Mouse (Mus musculus) CD8-positive naive resting alpha-beta T cell, adult 2 months (primary cell): ENCODE measurements at regions not wholly inside any gene's neighbourhood (a gene's known extent, or its start where the extent isn't known, plus 50 kb on each side); places are given as distances from the start of the nearest gene placed in this dataset.

Source experiments
- DNase-seq, 2 experiments: peaks; one replicate each; pipeline ENCODE4 v3.0.0; 2022; ENCODE audit warnings: low read depth in 2 of 2, low spot score in 2 of 2

DNA sequence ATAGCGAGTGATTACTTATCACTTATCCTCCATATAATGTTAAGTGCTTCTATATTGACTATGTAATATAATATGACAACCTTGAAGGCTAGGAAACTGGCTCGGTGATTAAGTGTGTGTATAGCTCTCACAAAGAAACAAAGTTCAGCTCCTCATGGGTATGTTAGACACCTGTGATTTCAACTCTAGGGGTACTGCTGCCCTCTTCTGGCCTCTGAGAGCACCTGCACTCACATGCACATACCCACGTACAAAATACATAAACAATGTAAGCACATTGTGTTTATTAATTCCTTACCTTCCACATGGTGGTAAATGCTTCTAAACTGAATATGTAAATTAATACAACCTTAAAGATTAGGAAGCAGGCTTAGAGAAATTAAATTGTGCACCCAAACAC, 298.6 kb upstream of the Auts2 start:
- no peak for DNase-seq

DNA sequence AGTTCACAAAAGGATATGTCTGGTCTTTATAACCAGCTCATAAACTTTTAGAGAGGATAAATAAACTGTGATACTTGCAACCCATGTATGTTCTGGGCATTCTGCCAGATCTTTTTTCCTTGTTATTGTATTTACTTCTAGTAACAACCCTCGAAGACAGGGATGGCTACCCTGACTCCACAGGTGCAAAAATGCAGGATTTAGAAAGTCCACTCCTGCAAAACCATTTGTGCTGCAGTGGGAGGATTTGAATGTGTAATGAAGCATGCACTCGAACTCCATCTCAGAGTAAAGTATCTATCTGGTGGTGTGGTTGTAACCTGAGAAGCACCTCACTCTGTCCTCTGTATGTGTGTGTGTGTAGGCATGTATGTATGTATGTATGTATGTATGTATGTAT, 294.3 kb upstream of the Auts2 start:
- DNase-seq: no peak

DNA sequence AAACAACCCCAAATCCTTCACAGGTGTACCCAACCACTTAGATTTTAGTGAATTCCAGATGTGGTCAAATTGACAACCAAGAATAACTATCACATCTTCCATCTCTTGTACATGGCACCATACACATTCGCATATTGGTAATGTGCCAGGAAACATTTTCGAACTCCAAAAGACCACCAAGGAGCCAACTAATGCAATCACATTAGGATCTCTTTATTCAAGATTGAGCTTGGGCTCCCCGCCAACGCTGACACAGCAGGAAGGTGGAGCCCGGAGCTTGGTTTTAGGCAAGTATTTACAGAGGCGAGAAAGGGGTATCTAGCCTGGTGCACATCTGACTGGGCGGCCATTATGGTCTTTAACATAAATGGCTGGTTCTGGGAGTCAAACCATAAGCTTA, 285.8 kb upstream of the Auts2 start:
- DNase-seq: no peak

DNA sequence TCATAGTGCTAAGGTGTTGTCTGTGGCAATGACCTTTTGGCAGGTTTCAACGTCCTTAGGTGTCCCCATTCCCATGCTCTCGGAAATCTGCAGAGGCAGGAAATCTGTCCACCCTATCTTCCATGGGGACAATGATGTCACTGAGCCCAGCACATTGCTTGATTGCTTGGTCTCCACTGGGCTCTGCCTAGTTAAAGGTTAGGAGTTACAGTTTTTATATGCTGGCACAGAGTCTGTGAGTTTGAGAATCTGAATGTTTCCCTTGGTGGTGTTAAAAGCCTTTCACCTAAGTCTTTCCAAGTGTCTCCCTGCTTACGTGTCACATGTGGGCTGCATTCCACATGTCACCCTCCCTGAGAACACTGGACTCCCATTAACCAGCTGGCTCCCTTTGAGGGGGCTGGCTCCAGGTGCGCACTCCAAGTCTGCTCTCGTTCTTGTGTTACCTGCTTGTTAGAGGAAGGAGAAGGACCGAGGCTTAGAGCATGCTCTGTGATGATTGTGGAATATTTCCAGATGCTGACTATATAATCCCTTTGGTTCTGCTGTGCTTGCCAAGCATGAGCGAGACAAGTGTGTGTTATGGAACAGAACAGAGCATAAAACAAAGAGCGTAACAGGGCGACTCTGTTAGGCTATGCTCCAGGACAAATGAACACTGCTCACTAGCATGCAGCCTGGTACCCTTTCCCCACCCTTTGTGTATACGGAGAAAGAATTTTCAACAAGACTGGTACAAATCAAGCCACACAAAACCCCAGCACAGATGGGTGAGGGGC, 284.6 kb upstream of the Auts2 start:
- no peak for DNase-seq

DNA sequence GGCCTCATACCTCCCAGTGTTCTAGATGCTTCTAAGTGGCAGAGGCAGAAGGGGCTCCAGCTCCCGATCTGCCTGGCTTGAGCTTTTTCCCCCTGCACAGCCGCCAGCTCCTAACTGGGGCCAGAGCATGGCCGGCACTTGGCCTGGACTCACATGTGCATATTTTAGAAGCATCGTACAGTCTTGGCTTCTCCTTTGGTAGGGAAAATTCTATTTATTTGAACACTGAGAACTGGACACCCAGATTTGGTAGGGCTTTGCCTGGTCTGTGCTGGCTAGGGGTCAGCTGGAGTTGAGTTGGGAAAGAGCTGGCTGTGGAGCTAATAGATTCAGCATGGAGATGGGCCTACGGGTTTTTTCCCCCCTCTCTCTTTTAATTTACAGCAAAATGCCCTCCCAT, 282.9 kb upstream of the Auts2 start:
- DNase-seq: no peak

DNA sequence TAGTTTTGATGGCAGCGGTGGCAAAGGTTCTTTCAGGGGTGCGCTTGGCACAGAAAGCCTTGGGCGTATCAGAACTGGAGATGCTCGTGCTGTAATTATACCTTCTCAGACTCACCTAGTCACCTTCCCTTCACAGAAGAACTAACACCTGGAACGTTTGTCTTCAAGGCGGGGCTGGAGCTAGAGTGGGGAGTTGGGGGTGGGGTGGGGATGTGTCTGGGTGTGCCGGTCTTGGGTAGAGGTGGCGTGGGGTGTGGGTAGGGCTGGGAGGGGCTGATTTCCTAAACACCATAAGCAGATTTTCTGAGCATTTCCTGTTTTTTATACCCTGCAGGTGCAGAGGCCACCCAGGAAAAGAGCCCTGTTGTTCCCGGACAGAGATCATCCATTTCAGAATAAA, 274.5 kb upstream of the Auts2 start:
- DNase-seq: no peak

DNA sequence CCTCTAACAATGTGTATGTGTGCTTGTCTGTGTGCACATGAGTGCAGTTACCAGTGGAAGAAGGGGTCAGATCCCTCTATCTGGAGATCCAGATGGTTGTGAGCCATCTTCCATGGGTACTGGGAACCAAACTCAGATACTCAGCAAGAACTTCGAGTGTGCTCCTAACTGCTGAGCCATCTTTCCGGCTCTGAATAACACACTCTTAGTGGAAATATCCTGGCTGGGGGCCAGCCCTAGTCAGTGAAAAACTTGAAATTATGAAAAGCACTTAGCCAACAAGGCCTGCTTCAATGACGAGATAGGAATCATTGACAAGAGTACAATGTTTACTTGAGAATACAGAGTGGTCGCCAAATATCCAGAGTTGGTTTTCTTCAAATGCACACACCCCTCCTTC, 266.0 kb upstream of the Auts2 start:
- DNase-seq: no peak

DNA sequence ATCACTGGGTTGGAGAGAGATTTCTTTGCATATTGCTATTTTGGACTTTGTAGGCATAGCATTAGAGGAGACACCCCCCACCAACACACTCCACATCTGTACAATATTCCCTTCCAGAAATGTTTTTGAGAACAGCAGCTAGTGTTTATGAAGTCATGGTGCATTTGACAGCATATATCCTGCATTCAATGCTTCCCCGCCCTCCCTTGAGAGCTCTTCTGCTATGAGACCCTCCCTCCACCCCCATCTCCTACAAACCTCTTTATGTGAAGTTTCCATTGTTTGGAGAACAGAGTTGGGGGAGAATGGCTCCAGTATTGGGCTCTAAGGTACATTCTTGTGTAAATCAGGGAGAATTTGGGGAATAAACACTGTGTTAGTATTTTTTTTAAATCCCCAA, 252.9 kb upstream of the Auts2 start:
- no peak for DNase-seq

DNA sequence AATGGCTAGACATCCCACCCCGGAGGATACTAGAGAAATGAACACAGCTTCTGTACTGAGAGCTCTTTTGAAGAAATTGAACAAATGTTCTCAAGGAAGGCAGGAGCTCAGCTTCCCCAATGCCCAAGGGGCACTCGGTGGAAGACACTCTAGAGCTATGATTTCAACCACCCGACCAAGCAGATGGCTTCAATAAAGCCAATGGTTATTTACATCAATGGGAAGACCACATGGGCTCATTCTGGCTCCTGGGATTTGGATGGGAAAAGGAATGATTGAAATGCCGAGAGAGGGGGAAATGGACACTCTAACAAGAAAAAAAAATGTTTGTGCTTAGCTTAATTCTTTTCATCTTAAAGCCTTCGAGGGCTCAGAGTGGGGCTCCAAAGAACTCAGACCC, 249.3 kb upstream of the Auts2 start:
- no peak for DNase-seq

DNA sequence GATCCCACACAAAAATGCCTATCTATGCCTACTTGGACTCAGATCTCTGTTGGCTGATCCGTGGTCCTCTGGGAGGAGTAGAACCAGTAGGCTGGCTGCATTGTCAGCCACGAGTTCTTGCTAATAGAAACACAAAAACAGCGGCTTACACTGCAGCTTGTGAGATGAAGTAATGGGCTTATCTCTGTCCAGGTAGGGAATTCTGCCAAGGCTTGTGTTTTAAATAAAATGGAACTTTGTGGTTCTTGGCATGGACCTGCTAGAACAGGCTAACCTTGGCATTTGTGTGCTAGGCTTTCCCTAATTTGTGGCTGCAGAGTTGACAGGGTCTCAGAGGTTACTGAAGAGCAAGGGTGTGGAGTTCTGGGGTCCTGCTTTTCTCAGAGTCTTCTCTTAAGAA, 242.1 kb upstream of the Auts2 start:
- no peak for DNase-seq

DNA sequence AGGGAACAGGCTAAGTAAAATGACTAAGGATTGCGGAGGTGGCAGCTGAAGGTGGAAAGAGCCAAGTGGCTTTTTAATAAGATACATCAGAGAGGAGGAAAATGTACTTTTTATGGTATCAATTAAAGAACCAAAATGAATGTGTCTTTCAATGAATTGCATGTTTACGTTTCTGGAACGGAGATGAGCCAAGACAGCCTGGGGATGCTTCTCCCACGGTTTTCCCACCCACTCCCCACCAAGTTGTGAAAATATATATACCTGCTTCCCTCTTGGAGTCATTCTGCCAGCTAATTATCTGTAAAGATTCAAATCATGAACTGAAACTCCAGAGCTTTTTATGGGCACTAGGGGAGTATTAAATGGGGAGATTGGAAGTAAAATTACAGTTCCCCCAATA, 241.6 kb upstream of the Auts2 start:
- no peak for DNase-seq

DNA sequence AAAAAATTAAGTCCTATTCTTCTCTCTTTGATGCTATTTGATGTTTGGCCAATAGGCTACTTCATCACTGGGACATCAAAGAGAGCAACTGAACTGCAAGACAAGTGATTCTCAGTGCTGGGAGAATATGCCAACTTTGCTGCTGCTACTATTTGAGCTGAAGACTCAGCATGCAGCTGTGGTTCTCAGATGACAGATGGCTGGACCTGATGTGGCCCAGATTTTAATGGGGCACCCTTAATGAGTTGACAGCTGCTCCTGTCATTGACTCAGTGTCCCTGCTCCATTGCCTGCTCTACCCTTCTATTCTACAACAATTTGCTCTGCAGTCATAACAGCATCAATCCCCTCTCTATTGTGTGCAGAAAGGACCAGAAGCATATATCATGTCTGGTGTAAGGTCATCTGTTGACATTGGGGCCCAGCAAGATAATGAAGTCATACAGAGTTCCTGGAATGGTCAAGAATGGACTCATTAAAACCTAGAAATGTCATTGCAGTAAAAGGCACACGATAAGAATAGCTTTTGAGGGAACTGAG, 231.1 kb upstream of the Auts2 start:
- DNase-seq: no peak

DNA sequence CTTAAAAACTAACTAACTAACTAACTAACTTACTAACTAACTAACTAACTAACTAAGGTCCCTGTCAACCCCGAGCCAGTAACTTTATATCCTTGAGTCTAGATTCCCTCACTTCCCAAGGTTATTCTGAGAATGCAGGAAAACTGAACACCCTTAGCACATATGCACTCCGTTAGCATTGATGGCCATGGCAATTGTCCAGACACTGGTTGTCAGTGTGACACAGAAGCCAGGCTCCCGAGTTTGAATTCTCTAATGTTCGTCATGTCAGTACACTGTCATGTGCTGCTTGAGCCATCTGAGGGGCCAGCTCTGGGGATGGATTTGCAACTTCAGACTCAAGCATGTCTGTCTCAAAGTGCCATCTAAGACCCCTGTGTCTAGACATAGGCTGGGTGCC, 217.3 kb upstream of the Auts2 start:
- no peak for DNase-seq

DNA sequence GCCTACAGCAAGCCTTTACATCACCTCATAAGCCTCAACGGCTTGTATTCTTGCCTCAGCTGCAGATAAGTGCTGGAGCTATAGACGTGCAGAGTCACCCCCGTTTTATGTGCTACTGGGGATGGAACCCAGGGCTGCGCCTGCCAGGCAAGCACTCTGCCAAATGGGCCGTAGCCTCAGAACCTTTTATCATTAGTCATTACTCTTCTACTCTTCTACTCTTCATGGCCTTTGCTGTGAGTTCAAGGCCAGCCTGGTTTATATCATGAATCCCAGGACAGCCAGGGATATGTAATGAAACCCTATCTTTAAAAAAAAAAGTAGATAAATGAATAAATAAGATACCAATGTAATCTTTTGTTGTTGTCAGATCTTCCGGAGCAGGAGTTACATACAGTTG, 216.6 kb upstream of the Auts2 start:
- no peak for DNase-seq

DNA sequence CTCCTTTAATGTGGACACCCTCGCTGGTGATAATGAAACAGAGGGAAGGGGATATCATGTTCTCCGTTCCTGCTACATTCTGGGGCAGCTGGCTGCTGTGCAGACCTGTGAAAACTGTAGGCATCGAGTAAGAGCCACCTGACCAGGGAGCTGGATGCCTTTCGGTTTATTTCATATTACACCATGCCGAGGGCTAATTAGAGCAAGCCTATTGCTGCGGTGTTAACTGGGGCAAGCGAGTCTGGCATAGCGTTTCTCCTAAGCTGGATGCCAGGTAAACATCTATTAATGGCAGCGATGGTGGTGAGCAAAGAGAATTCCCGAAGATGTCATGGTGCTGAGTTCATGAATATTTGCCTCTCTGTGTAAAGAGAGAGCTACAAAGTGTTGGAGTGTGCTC, 215.8 kb upstream of the Auts2 start:
- DNase-seq: no peak

DNA sequence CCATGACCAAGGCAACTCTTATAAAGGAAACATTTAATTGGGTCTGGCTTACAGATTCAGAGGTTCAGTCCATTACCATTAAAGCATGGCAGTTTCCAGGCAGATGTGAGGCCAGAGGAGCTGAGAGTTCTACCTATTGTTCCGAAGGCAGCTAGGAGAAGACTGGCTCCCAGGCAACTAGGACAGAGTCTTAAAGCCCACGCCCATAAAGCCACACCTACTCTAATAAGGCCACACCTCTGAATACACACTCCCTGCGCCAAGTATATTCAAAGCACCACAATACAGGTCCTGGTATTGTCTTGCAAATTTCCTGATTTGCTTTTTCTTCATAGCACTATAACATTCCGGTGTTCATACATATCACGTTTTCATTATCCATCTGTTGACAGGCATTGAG, 194.8 kb upstream of the Auts2 start:
- DNase-seq: no peak

DNA sequence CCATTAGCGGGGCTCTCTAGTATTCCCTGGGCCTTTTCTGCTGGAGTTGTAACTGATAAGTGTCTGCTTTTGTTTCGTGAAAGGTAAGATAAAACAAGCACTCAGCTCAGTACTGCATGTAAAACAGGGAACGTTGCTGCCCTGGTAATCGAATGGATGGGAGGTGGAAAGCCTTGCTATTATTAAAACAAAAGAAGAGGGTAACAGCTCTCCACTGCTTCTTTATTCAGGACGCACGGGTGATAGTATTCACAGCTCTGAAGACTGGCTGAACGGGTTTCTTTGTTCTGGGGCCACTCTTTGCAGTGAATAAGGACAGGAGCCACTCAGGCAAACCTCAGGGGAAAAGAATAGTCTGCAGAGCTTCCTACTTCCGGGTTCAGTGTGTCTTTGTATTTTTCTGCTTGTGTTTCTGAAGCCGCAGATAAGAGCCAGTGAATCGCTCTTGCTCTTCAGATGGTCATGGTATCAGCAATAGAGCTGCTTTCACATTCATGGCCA, 185.6 kb upstream of the Auts2 start:
- DNase-seq: no peak

DNA sequence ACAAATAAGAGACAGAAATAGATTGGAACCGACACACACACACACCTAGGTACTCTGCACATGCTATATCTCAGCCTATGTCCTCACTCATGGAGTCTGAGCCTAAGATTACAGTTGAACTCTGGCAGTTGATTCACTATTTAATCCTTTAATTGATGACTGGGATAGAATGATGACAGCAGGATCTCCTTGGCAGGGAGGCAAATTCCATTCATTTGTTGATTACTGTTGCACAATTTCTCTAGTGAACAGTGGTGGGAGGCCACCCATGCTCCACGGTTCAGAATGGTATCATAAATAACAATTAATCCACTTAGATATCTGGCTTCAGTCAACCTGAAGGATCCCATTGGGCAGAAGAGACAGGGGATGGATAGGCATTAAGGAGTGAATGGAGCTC, 181.3 kb upstream of the Auts2 start:
- DNase-seq: no peak

DNA sequence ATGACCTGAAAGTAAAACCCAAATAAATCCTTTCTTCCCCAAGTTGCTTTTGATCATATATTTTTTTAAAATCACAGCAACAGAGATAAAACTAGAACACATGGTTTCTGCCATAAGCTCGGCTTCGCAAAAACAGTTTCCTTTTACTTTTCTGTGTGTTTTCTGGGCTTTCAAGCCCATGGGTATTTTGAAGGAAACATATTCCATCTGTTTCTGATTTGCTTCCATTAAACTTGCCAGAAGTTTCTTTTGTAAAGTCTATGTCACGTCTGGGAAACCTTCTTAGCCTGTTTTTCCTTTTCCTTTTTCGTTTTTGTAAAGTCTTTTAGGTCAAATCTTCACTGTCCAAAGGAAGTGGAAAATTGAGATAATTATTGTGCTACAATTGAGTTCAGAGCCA, 167.2 kb upstream of the Auts2 start:
- DNase-seq: no peak

DNA sequence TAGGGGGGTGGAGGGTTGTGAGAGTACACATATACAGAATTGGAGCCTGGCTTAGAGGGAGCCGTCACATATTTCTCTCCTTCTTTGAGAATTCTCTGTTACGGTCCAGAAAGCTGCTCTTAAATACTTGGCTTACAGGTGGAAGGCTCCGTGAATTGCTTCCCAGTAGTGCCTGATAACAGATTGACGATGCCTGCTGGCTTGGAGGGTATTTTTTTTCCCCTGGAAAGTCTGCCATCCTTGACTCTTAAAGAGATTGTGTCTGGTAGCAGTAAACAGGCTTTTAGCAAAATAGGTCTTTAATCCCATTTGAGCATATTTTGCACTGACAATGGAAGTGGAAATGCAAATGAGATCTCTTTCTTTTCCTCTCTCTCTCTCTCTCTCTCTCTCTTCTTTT, 164.4 kb upstream of the Auts2 start:
- DNase-seq: no peak

DNA sequence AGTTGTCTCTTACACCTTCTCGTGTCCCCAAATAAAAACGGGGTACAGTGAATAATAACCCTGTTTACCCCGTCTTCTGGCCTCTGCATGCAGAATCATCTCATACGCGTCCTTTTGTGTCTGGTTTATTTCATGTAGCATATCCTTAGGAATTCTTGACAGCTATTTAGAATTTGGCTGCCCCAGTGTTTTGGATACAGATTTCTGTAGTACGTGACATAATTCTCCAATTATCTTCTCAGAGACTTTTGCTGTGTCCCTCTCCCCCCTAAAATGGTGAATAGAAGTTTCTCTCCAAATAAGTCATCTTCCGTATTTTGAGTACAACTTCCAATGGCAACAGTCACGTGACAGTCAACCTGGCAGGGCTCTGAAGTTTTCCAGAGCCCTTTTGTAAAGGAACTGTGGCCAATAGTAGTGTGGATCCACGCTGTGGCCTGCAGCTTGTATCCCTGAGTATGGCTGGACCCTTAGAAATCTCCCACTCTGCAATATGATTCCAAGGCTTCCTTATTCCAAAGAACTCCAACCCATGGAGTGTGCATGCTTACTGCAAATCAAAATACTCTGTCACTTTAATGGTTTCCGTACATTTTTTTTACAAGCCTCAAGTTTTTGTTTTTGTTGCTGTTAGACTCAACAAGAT, 160.4 kb upstream of the Auts2 start:
- DNase-seq: no peak

DNA sequence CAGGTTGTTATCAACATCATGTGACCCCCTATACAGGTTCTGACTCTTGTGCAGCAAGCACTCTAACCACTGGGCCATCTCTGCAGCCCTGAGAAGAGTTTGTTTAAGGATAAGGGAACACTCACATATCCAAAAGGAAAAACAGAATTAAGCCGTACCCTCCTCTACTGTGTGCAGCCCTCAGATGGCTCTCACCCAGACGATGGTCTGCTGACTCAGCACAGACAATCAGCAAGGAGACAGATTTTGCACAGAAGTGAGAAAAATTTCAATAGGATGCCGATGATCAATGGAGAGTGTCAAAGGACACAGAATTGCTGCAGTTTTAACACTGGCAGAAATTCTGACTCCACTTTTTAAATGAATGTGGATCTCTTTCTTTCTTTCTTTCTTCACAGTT, 159.4 kb upstream of the Auts2 start:
- DNase-seq: no peak

DNA sequence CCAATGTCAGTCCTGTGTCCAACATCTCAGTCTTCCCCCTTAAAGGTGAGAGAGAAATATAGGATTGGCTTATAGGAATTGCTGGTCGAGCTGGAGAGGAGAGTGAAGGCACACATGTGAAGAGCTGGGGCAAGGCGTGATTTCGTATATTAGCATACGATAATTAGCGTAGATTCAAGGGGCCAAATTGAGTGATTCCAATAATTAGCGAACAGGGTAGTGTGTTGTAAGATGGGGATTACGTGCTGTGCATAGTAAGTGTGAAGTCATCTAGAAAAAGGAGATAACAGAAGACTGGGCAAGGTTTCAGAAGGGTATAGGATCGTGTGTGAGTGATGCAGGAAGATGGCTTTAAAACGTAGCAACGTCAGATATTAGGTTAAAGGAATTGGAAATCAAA, 147.6 kb upstream of the Auts2 start:
- DNase-seq: no peak
